Mouse (Mus musculus): Measurements from ENCODE around the gene Tbc1d10b. TPM values are rescaled to one million over a fixed set of nuclear protein-coding genes. Genes with fewer than 3 reads are reported as not detected.
A peak's percentile ranks its signal among the peaks of the same experiment; 100 is the strongest.

Tbc1d10b gene
- polyA plus RNA-seq, 1 experiment = 70.4 TPM

- Histone ChIP-seq H3K4me1 (ENCODE audit: control insufficient read depth, insufficient read depth, low read length) (peaks cover 7% of the 10 kb centered on the region), H3K4me3 (ENCODE audit: insufficient read depth, low read length) (no peak overlapping the region), H3K27ac (ENCODE audit: insufficient read depth, low read length) (no peak overlapping the region)
- TF ChIP-seq POLR2A (IDR thresholded peaks at IDR 0.05; ENCODE audit: extremely low read depth, insufficient read depth, low read length) (no peak), CTCF (IDR thresholded peaks at IDR 0.05; ENCODE audit: extremely low read depth, insufficient read depth, low read length) (peak; percentile 90)
These were observed 20.5 kb upstream of the Tbc1d10b start for GRCm38 (mm10) chr7:127228615-127229303.

- no peak overlapping the region for H3K27ac ChIP-seq (ENCODE audit: insufficient read depth, low read length)
- TF ChIP-seq CTCF (IDR thresholded peaks at IDR 0.05; ENCODE audit: extremely low read depth, insufficient read depth, low read length) (no peak), POLR2A (IDR thresholded peaks at IDR 0.05; ENCODE audit: extremely low read depth, insufficient read depth, low read length) (no peak)
- peaks cover 3% of the 10 kb centered on the region; the same call in 1 of the 2 replicates for H3K4me1 ChIP-seq (ENCODE audit: control insufficient read depth, insufficient read depth, low read length)
- no peak overlapping the region for H3K4me3 ChIP-seq (ENCODE audit: insufficient read depth, low read length)
These were observed 17.1 kb upstream of the Tbc1d10b start for GRCm38 (mm10) chr7:127225147-127225995.

GRCm38 (mm10) chr7:127224616-127225015 lies 16.3 kb upstream of the Tbc1d10b start:
- Histone ChIP-seq H3K27ac (ENCODE audit: insufficient read depth, low read length) (no peak overlapping the region), H3K4me1 (ENCODE audit: control insufficient read depth, insufficient read depth, low read length) (no peaks in the 10 kb centered on the region; the same call in 1 of the 2 replicates), H3K4me3 (ENCODE audit: insufficient read depth, low read length) (no peak overlapping the region)
- TF ChIP-seq CTCF (IDR thresholded peaks at IDR 0.05; ENCODE audit: extremely low read depth, insufficient read depth, low read length) = no peak

- no peak overlapping the region for H3K27ac ChIP-seq (ENCODE audit: insufficient read depth, low read length)
- no peaks in the 10 kb centered on the region; the same call in 1 of the 2 replicates for H3K4me1 ChIP-seq (ENCODE audit: control insufficient read depth, insufficient read depth, low read length)
- no peak for TF ChIP-seq CTCF (IDR thresholded peaks at IDR 0.05; ENCODE audit: extremely low read depth, insufficient read depth, low read length)
- no peak for TF ChIP-seq POLR2A (IDR thresholded peaks at IDR 0.05; ENCODE audit: extremely low read depth, insufficient read depth, low read length)
- H3K4me3 ChIP-seq (ENCODE audit: insufficient read depth, low read length) = no peak overlapping the region
These were observed 15.5 kb upstream of the Tbc1d10b start for GRCm38 (mm10) chr7:127223515-127224478.

GRCm38 (mm10) chr7:127223106-127223505 lies 14.8 kb upstream of the Tbc1d10b start:
- no peaks in the 10 kb centered on the region; the same call in 1 of the 2 replicates for H3K4me1 ChIP-seq (ENCODE audit: control insufficient read depth, insufficient read depth, low read length)
- no peak overlapping the region for H3K27ac ChIP-seq (ENCODE audit: insufficient read depth, low read length)
- no peak for TF ChIP-seq CTCF (IDR thresholded peaks at IDR 0.05; ENCODE audit: extremely low read depth, insufficient read depth, low read length)
- H3K4me3 ChIP-seq (ENCODE audit: insufficient read depth, low read length) = no peak overlapping the region

- H3K4me3 ChIP-seq (ENCODE audit: insufficient read depth, low read length) = no peak overlapping the region
- TF ChIP-seq CTCF (IDR thresholded peaks at IDR 0.05; ENCODE audit: extremely low read depth, insufficient read depth, low read length) (no peak), POLR2A (IDR thresholded peaks at IDR 0.05; ENCODE audit: extremely low read depth, insufficient read depth, low read length) (no peak)
These were observed 12.2 kb upstream of the Tbc1d10b start for GRCm38 (mm10) chr7:127220440-127220839.

GRCm38 (mm10) chr7:127218670-127219069 lies 10.4 kb upstream of the Tbc1d10b start:
- TF ChIP-seq POLR2A (IDR thresholded peaks at IDR 0.05; ENCODE audit: extremely low read depth, insufficient read depth, low read length) = no peak
- no peak for TF ChIP-seq CTCF (IDR thresholded peaks at IDR 0.05; ENCODE audit: extremely low read depth, insufficient read depth, low read length)
- Histone ChIP-seq H3K27ac (ENCODE audit: insufficient read depth, low read length) (no peak overlapping the region), H3K4me1 (ENCODE audit: control insufficient read depth, insufficient read depth, low read length) (0 out of 2 replicates have a peak, but pooled peaks cover 2% of the 10 kb centered on the region), H3K4me3 (ENCODE audit: insufficient read depth, low read length) (no peak overlapping the region)

More at GRCm38 (mm10) chr7:127220440-127220839, 12.2 kb upstream of the Tbc1d10b start:
- H3K27ac ChIP-seq (ENCODE audit: insufficient read depth, low read length) = no peak overlapping the region
- H3K4me1 ChIP-seq (ENCODE audit: control insufficient read depth, insufficient read depth, low read length) = no peaks in the 10 kb centered on the region; the same call in 1 of the 2 replicates

- H3K27ac ChIP-seq (ENCODE audit: insufficient read depth, low read length) = no peak overlapping the region
- H3K4me1 ChIP-seq (ENCODE audit: control insufficient read depth, insufficient read depth, low read length) = 0 out of 2 replicates have a peak, but pooled peaks cover 2% of the 10 kb centered on the region
- H3K4me3 ChIP-seq (ENCODE audit: insufficient read depth, low read length) = no peak overlapping the region
- TF ChIP-seq POLR2A (IDR thresholded peaks at IDR 0.05; ENCODE audit: extremely low read depth, insufficient read depth, low read length) = no peak
- no peak for TF ChIP-seq CTCF (IDR thresholded peaks at IDR 0.05; ENCODE audit: extremely low read depth, insufficient read depth, low read length)
These were observed 9.8 kb upstream of the Tbc1d10b start for GRCm38 (mm10) chr7:127217901-127218642.
